Mouse (Mus musculus) layer of hippocampus, postnatal 10 days (tissue): Measurements from ENCODE around the gene Gna15. TPM values are rescaled to one million over a fixed set of nuclear protein-coding genes. Genes with fewer than 3 reads are reported as not detected.

Experiments used
- DNase-seq, 2 experiments: peaks; one replicate each; pipeline ENCODE4 v3.0.0; 2021; ENCODE audit warnings: low spot score in 2 of 2
- total RNA-seq, 2 experiments: library from RNA; stranded (reverse); gene quantifications; 2 replicates each; pipeline ENCODE4 v1.2.3; 2021

The Gna15 gene
- total RNA-seq, 2 experiments from 2014 or later = 1.9 to 3.2 TPM

- DNase-seq = no peak
Observed at GRCm38 (mm10) chr10:81553807-81554755, 30.1 kb upstream of the Gna15 start.

DNA sequence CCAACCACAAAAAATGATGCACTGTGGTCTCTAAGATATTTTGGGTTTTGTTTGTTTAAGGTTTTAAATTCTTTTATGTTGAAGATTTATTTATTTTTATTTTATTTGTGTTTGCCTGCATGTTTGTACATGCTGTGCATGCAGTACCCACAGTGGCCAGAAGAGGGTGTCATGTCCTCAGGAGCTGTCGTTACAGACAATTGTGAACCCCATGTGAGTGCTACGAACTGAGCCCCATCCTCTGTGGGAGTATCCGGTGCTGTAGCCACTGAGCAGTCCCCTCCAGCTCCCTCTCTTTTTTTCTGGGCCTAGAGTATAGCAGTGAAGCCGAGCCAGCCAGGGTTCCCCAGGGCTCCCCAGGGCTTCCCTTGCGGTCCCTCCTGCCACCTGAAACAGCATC, 29.2 kb upstream of the Gna15 start:
- DNase-seq = peak in 1 of 2 experiments; percentile 49

GRCm38 (mm10) chr10:81551597-81552102, 27.6 kb upstream of the Gna15 start:
- peak; percentile 78 to 85 for DNase-seq

DNA sequence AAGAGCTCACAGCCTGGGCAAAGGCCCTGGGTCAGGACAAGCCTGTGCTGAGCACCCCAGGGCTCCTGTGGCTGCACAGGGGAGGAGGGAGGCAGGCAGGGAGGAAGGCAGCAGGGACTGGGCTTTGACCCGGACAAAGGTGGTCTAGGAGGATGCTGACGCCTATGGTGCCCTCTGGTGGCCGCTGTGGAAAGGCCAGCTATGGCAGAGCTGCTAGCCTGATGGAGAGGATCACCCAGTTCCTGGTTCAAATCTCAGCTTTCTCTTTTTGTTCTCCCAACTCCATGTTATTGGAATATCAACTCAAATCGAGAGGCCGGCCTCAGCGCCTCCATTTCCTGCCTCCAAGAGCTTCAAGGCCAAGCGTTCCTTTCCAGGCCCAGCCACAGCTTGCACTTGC, 26.2 kb upstream of the Gna15 start:
- peak; percentile 54 to 66 for DNase-seq

- no peak for DNase-seq
Observed at GRCm38 (mm10) chr10:81548944-81549343, 24.9 kb upstream of the Gna15 start.

- no peak for DNase-seq
Observed at GRCm38 (mm10) chr10:81546788-81547571, 23.0 kb upstream of the Gna15 start.

GRCm38 (mm10) chr10:81546332-81546731, 22.3 kb upstream of the Gna15 start:
- no peak for DNase-seq

- DNase-seq = peak; percentile 100
Observed at GRCm38 (mm10) chr10:81545161-81545747, 21.2 kb upstream of the Gna15 start, which contains the start of gene Gna11. Gene Gna11 (minus strand): TSS chr10:81545190.

GRCm38 (mm10) chr10:81544296-81545160, 20.5 kb upstream of the Gna15 start:
- DNase-seq = no peak

DNA sequence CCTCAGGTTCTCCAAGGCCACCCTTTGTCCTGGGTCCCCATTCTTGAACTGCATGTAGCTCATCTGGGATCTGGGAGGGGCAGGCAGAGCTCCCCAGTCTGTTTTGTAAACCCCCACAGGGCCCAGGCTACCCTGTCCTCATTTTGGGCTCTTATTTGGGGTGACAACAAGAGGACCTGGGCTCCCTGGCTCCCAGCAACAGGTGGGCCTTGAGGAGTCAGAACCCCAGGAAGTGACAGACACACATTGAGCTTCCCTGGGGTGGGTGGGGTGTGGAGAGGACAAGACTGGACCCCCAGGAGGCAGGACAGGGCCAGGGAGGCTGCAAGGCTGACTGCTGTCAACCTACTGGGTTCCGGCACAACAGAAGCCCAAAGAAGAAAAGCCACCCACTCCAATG, 19.6 kb upstream of the Gna15 start:
- DNase-seq = no peak

DNA sequence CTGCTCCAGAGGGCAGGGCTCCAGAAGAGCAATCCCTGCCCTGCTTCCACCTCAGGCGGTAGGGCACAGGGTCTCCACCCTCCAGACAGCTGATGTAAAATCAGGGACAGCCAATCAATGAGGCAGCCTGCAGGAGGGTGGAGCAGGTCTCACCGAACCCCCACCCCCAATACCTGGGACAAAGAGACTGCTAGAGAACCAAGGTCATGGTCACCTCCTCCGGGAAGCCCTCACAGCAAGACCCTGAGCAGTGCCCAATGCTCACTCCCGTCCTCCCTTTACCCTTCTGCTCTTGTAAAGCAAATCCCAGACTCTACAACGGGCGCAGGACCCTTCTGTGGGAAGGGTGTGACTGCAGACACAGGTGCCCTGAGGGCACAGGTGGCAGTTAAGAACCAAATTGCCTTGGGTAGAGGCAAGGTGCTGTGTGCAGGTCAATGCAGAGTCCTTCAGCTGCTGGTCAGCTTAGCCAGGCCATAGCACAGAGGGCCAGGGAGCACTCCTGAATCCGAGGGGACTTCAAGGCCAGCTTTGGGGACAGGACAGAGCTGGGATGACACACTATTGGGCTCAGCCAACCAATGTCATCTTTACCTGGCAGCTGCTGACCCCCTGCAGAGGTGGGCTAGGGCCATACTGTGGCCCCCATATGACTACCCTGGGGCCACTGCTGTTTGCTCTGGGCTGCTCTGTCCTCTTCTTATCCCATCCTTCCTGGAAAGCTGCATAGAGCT, 18.9 kb upstream of the Gna15 start:
- no peak for DNase-seq

- no peak for DNase-seq
Observed at GRCm38 (mm10) chr10:81541803-81542202, 17.8 kb upstream of the Gna15 start.

GRCm38 (mm10) chr10:81541363-81541762, 17.3 kb upstream of the Gna15 start:
- no peak for DNase-seq

GRCm38 (mm10) chr10:81538321-81539048, 14.5 kb upstream of the Gna15 start:
- DNase-seq = no peak

GRCm38 (mm10) chr10:81537429-81537828, 13.4 kb upstream of the Gna15 start:
- no peak for DNase-seq

GRCm38 (mm10) chr10:81536734-81537133, 12.7 kb upstream of the Gna15 start:
- peak in 1 of 2 experiments; percentile 38 for DNase-seq

- DNase-seq = no peak
Observed at GRCm38 (mm10) chr10:81534826-81535225, 10.8 kb upstream of the Gna15 start.

DNA sequence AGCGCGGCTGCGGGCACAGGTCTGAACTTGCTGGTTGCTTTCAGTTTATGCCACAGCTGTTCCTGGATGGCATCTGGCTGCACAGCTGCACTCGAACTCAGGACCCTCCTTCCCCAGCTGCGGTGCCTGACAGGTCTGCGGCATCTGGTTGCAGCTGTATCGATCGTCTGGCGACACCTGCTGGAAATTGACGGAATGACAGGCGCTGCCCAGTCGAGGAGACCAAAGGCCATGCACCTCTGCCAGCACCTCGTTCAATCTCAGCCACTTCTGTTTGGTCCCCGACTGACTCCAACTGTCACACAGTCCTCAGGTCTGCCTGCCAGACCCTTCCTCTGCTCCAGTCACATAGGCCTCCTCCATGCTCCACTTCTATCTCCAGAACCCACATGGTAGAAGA, 2.8 kb upstream of the Gna15 start:
- peak; percentile 78 to 80 for DNase-seq
